Mouse (Mus musculus) layer of hippocampus, adult 2 months (tissue): Measurements from ENCODE around the gene Fis1. TPM values are rescaled to one million over a fixed set of nuclear protein-coding genes. Genes with fewer than 3 reads are reported as not detected.

ENCODE experiments used
- DNase-seq, 2 experiments: peaks; one replicate each; pipeline ENCODE4 v3.0.0; 2022; ENCODE audit warnings: low spot score in 2 of 2
- H3K27ac ChIP-seq: fragments of 200-600 bp; 2 replicates; pipeline ENCODE4 v1.8.1; 2022
- H3K4me3 ChIP-seq: fragments of 200-600 bp; 2 replicates; pipeline ENCODE4 v1.8.1; 2022; ENCODE audit warnings: mild to moderate bottlenecking
- CTCF ChIP-seq: fragments of 200-600 bp; conservative IDR thresholded peaks from 2 replicates; pipeline ENCODE4 v1.8.1; 2022; ENCODE audit warnings: antibody characterized with exemption, mild to moderate bottlenecking, moderate library complexity
- total RNA-seq, 2 experiments: library from RNA; stranded (reverse); gene quantifications; 2 replicates each; pipeline ENCODE4 v1.2.3; 2021

Gene Fis1
- total RNA-seq, 2 experiments from 2014 or later = 223 to 239 TPM

DNA sequence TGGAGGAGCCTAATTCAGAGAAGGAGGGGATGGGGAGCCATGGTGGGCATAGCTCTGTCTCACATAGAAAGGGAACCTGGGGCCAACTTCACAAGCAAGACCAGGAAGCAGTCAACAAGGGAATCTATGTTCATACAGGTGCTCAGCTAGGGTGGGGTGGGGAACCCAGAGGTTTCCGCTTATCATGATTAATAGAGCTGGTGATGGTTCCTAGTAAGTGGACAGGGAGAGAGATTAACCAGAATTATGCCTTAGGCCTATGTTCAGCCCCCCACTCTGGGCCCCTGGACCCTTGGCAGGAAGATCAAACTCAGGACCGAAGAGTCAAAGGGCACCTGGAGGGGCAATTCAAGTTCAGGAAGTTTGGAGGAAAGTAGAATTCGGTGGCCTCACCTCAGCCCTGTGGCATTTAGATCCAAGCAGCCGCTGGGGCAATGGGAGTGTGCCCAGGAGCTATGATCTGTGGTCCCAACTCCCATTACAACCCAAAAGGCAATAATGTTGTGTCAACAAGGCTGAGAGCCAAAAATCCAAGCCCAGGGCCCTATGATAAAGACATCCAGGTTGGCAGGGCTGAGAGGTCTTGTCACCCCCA lies 13.9 kb downstream of the Fis1 start:
- Histone ChIP-seq H3K27ac (peak overlapping the region; percentile 46), H3K4me3 (no peak overlapping the region)
- TF ChIP-seq CTCF = no peak
- no peak for DNase-seq

DNA sequence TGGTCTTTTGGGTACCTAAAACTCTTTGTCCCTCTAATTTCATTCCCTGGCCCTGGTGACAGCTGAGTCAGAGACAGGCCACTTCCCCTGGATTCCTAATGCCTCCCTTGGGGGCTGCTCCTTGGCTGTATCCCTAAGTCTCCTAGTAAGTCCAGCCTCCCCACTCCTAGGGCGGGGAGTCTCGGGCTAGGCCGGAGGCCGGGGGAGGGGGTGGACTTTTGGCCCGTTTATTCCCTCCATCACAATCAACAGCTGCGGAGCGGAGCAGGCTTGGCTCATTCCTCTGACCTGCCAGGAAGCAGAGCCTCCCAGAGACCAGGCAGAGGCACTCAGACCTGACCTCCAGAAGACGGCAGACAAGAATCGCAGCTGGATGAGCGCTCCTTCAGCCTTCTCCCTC lies 14.5 kb downstream of the Fis1 start:
- no peak for DNase-seq
- TF ChIP-seq CTCF = no peak

DNA sequence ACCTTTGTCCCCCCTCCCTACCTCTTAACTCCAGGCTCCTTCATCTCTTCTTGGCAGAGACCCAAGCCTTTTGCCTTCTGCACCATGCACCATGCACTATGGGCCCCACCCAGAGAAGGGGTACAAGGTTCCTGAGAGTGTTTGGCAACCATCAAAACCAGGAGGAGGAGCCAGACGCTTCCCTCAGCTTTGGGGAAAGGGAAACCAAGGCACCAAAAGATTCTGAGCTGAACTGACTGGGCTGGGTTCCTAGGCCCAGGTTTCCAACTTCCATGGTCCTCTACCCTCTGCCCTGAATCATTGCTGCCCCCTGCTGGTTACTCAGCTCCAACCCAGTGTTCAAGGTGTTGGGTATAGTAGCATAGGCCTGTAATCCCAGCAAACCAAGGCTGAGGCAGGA lies 17.6 kb downstream of the Fis1 start:
- peak; percentile 44 to 64 for DNase-seq
- no peak overlapping the region for H3K27ac ChIP-seq
- peak; percentile 78 for TF ChIP-seq CTCF

More for the DNA sequence above, 14.5 kb downstream of the Fis1 start:
- Histone ChIP-seq H3K4me3 (no peak overlapping the region), H3K27ac (no peak overlapping the region)

DNA sequence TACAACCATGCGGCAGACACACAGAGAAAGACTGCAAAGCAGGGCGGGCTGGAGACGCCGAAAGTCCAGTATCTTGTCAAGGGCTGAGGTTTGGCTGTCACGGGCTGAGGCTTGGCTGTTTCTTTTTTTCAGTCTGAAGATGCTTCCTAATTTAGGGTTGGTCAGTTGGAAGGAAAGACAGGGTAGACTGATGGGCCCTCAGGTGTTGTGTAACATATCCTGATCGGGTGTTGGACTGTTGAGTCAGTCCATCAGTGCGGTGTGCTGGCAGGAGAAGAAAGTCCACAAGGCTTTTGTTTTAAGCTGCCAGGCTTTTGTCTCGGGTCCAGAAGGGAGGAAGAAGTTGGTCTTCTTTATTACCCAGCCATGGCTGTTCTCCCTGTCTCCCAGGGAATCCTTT lies 20.6 kb downstream of the Fis1 start:
- Histone ChIP-seq H3K27ac (no peak overlapping the region), H3K4me3 (no peak overlapping the region)
- TF ChIP-seq CTCF = no peak
- DNase-seq = no peak

More for the DNA sequence above, 17.6 kb downstream of the Fis1 start:
- no peak overlapping the region for H3K4me3 ChIP-seq

DNA sequence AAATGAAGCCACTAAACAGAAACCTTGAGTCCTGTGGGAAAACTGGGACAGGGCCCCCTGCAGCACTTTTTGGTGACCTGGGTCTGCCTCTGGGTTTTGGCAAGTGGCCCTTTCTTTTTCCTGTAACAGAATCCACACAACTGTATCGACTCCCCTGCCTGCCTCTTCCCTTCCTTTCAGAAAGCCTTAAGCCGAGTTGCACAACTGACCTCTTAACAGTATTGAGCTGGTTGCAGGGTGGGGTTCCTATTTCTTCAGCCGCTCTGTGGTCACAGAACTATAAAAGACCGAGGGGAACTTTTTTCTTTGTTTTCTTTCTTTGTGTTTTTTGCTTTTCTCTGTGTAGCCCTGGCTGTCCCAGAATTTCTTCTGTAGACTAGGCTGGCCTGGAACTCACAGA lies 24.7 kb downstream of the Fis1 start:
- Histone ChIP-seq H3K27ac (no peak overlapping the region), H3K4me3 (no peak overlapping the region)
- no peak for DNase-seq
- no peak for TF ChIP-seq CTCF

DNA sequence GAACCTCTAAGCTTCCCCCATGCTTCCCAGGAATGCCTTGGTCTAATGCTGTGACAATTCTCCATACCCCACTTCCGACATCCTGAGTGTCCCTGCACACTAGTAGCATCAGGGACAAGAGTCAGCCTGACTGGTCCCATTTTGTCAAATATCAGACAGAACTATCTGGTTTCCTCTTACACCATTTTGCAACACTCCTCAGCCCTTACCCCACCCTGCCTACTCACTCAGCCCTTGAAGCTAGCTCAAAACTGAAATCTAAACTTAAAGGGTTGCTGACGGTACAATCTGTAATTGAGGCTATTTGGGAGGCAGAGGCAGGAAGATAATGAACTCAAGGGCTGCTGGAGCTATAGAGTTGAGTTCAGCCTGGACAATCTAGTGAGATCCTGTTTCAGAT lies 26.7 kb downstream of the Fis1 start:
- DNase-seq = no peak
- no peak for TF ChIP-seq CTCF
- H3K4me3 ChIP-seq = no peak overlapping the region
- H3K27ac ChIP-seq = no peak overlapping the region

DNA sequence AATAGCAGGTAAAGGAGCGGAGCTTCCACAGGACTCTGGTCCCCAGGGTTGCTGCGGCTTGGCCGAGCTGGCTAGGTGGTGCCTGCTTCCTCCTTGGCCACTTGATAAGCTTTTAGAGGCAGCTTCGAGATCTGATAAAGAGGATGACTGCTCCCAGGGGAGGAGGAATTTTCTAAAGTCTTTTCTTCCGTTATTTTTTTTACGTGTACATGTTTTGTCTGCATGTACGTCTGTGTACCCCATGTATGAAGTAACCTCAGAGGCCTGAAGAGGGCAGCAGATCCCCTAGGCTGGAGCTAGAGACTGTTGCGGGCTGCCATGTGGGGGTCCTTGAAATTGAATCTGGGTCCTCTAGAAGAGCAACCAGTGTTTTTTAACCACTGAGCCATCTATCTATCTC lies 27.9 kb downstream of the Fis1 start:
- Histone ChIP-seq H3K27ac (no peak overlapping the region), H3K4me3 (no peak overlapping the region)
- peak; percentile 64 for TF ChIP-seq CTCF
- DNase-seq = peak in 1 of 2 experiments; percentile 8

DNA sequence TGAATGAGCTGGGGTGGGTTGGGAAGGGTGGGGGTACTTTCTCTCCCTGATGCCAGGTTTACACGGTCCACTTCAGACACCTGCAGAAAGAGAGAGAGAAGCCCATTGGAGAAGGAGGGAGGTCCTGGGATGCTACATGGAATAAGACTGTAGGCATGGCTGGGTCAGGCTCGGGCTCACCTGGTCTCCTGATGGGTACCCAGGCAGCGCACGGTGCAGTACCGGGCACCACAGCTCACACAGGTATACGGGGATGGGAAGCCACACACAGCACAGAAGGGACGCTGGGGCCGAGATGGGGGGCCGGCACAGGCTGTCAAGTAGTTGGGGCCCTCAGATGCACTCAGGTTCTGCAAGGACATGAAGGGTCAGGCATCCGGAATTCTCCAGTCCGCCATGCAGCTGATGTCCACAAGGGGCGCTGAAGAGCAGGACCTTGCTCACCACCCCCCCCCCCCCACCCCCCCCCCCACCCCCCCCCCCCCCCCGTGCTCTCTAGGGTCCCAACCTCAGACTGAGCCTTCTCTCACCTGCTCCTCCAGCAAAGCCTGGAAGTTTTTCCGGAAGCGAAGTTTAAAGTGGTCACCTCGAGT lies 29.4 kb downstream of the Fis1 start:
- H3K4me3 ChIP-seq = no peak overlapping the region
- H3K27ac ChIP-seq = no peak overlapping the region
- TF ChIP-seq CTCF = peak; percentile 70
- peak in 1 of 2 experiments; percentile 36 for DNase-seq

DNA sequence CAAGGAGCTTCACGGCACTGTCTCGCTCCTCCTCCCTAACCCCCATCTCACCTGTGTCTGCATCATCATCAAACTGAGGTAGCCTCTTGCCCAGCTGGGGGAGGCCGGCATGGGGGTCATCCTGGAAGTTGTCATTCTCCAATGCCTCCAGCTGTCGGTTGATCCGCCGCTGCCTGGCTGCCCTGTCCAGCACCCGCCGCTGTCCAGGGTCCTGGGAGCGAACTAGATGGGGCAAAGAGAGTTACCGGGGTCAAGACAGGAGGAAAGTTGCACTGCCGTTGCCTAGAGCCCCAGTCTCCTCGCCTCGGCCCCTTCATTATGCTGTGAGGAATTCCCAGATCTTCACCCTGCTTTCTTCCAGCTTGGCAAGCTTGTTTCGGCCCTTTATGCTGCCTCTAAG lies 31.8 kb downstream of the Fis1 start:
- Histone ChIP-seq H3K4me3 (no peak overlapping the region), H3K27ac (no peak overlapping the region)
- no peak for DNase-seq
- TF ChIP-seq CTCF = no peak

DNA sequence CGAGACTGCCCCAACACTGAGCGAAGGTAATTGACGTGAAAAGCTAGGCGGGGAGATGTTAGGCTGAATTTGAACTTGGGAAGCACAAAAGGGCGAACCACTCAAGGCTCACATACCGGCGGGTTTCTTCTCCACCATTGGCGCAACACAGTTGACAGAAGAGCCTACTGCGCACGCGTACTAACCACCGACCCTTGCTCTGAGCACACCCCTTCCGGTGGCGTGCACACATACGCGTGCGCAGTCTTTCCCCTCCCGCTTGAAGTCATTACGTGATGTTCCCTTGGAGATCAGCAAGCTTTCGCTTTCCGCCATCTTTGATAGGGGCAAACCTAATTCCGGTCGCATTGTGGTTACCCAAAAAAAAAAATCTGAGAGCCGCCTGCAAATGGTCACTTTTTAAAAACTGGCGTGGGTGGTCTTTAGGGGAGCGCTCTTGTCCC lies 33.6 kb downstream of the Fis1 start, which contains the start of gene Plod3:
TSS of gene Plod3 (plus strand) at position 325 of the 443 bp plus-strand sequence.
- DNase-seq = peak; percentile 94 to 98
- TF ChIP-seq CTCF = 0 out of 2 replicates have a peak, but pooled peaks have one; percentile 16

DNA sequence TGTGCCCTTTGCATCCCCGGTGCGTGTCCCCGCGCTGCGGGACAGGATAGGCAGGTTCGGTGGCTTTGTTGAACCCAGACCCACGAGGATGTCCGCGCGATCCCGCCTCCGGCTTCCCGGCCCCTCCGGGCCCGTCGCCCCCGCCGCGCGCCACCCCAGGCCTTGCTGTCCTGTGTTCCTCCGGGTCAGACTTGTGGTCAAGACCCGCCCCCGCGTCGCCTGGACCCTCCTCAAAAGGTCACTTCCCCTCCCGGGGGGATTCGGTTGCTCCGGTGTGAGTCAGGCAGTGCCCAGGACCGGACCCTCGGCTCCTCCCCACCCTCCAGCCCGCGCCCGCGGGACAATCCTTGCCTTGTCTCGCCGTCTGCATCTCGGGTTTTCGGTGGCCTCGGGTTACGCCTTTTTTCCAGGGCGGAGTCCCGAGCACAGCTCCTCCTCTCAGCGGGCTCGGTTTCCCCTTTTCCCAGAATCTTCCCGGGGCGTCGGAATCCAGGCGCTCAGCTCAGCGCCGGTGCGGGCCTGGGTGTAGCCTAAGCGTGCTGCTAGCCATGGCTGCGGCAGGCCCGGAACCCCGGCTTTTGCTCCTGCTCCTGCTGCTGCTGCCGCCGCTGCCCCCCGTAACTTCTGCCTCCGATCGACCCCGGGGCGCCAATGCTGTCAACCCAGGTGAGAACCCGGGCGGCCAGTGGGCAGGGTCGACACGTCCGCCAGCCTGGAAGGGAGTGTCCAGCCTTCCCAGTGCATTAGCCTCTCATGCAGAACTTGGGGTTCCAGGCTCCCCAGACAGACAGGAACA lies 34.3 kb downstream of the Fis1 start:
- DNase-seq = peak; percentile 66 to 75
- Histone ChIP-seq H3K27ac (peak overlapping the region; percentile 98), H3K4me3 (peak overlapping the region; percentile 99)
- no peak for TF ChIP-seq CTCF

More for the DNA sequence above, 33.6 kb downstream of the Fis1 start, which contains the start of gene Plod3:
- Histone ChIP-seq H3K27ac (peak within 1 kb of the TSS; percentile 98), H3K4me3 (peak within 1 kb of the TSS; percentile 99)

DNA sequence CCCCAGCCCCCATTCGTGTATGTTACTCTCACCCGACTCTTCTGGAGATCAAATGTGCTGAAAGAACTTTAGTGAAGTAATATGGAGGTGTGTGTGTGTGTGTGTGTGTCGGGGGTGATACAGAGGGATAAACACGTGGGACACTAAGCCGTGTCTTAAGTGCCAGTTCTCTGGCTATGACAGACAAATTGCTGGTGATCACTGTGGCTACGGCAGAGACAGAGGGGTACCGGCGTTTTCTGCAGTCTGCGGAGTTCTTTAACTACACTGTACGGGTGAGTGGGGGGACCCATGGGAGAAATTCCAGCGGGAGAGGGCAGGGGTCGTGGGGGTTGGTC lies 34.8 kb downstream of the Fis1 start, which contains the start of gene Znhit1:
TSS of gene Znhit1 (minus strand) at position 88 of the 338 bp plus-strand sequence.
- no peak for TF ChIP-seq CTCF
- Histone ChIP-seq H3K27ac (peak within 1 kb of the TSS; percentile 98), H3K4me3 (peak within 1 kb of the TSS; percentile 99)
- DNase-seq = no peak

DNA sequence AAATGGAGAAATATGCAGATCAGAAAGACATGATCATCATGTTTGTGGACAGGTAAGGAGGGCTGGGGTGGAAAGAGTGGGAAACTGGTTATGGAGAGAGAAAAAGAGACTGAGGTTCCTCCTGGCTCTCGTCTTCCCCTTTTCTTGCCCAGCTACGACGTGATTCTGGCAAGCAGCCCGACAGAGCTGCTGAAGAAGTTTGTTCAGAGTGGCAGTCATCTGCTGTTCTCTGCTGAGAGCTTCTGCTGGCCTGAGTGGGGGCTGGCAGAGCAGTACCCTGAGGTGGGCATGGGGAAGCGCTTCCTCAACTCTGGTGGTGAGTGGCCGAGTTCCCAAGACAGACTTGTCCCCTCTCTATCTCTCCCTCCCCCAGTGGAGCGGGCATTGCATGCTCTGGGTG lies 35.3 kb downstream of the Fis1 start:
- no peak overlapping the region for H3K27ac ChIP-seq
- no peak for TF ChIP-seq CTCF

More for the DNA sequence above, 35.3 kb downstream of the Fis1 start:
- peak overlapping the region; percentile 99 for H3K4me3 ChIP-seq
- peak in 1 of 2 experiments; percentile 30 for DNase-seq
